Mouse (Mus musculus) MEL (cell line): Measurements from ENCODE around the gene Fer. TPM values are rescaled to one million over a fixed set of nuclear protein-coding genes. Genes with fewer than 3 reads are reported as not detected.

Source experiments
- DNase-seq: peaks from one replicate; pipeline ENCODE4 v3.0.0; 2011; ENCODE audit warnings: low read depth, low spot score
- H3K27ac ChIP-seq: 2 replicates; pipeline ENCODE4 v1.5.1; 2012; ENCODE audit warnings: low read depth, mild to moderate bottlenecking, control low read depth, low read length, moderate library complexity; ENCODE audit not compliant: control insufficient read depth
- H3K27me3 ChIP-seq, 2 experiments: fragments of 150-350 bp in 1 of 2; sonication (generic) in 1 of 2; 2 replicates each; pipeline ENCODE4 v1.6.1; 2012; ENCODE audit warnings: low read length in 2 of 2, mild to moderate bottlenecking in 2 of 2, improper control_type of control experiment in 1 of 2, moderate library complexity in 1 of 2; ENCODE audit not compliant: insufficient read depth in 2 of 2, control insufficient read depth in 1 of 2
- H3K36me3 ChIP-seq, 2 experiments: 2 replicates each; pipeline ENCODE4 v1.6.1; 2012 to 2014; ENCODE audit warnings: low read length in 2 of 2, improper control_type of control experiment in 1 of 2, inconsistent platforms in 1 of 2, mild to moderate bottlenecking in 1 of 2; ENCODE audit not compliant: insufficient read depth in 2 of 2, control insufficient read depth in 1 of 2
- H3K4me1 ChIP-seq, 2 experiments: fragments of 150-350 bp in 1 of 2; sonication (generic) in 1 of 2; 2 replicates each; pipeline ENCODE4 v1.6.1; 2012; ENCODE audit warnings: low read length in 2 of 2, improper control_type of control experiment in 1 of 2, mild to moderate bottlenecking in 1 of 2; ENCODE audit not compliant: insufficient read depth in 2 of 2, control insufficient read depth in 1 of 2
- H3K4me3 ChIP-seq, 2 experiments: fragments of 150-350 bp in 1 of 2; sonication (generic) in 1 of 2; 2 replicates each; pipeline ENCODE4 v1.5.1; 2012; ENCODE audit warnings: low read depth in 2 of 2, low read length in 2 of 2, mild to moderate bottlenecking in 2 of 2, moderate library complexity in 2 of 2, control low read depth in 1 of 2, improper control_type of control experiment in 1 of 2; ENCODE audit not compliant: control insufficient read depth in 1 of 2, insufficient read depth in 1 of 2
- H3K79me2 ChIP-seq: 2 replicates; pipeline ENCODE4 v1.6.1; 2012; ENCODE audit warnings: mild to moderate bottlenecking, low read length, moderate library complexity; ENCODE audit not compliant: control insufficient read depth, poor library complexity, insufficient read depth
- H3K9ac ChIP-seq: 2 replicates; pipeline ENCODE4 v1.6.1; 2012; ENCODE audit warnings: low read depth, mild to moderate bottlenecking, control low read depth, low read length, moderate library complexity; ENCODE audit not compliant: control insufficient read depth, poor library complexity, severe bottlenecking
- H3K9me3 ChIP-seq: fragments of 150-350 bp; sonication (generic); replicated peaks from 2 replicates; pipeline ENCODE4 v1.6.1; 2012; ENCODE audit warnings: mild to moderate bottlenecking, low read length, improper control_type of control experiment, moderate library complexity; ENCODE audit not compliant: insufficient read depth
- BHLHE40 ChIP-seq: IDR thresholded peaks from 2 replicates; pipeline ENCODE4 v1.6.1; 2012; ENCODE audit warnings: low read depth, mild to moderate bottlenecking, inconsistent platforms, low read length, improper control_type of control experiment, borderline replicate concordance
- CHD1 ChIP-seq: IDR thresholded peaks from 2 replicates; pipeline ENCODE4 v1.6.1; 2012; ENCODE audit warnings: low read depth, mild to moderate bottlenecking, inconsistent platforms, low read length, improper control_type of control experiment
- CHD2 ChIP-seq: IDR thresholded peaks from 2 replicates; pipeline ENCODE4 v1.6.1; 2011; ENCODE audit warnings: low read length, improper control_type of control experiment
- CTCF ChIP-seq, 3 experiments: IDR thresholded peaks in 2 of 3; conservative IDR thresholded peaks in 1 of 3; 2 replicates each; pipeline ENCODE4 v1.5.1; 2011 to 2012; ENCODE audit warnings: low read length in 3 of 3, low read depth in 2 of 3, mild to moderate bottlenecking in 2 of 3, improper control_type of control experiment in 1 of 3, inconsistent platforms in 1 of 3, mixed read lengths in 1 of 3, moderate library complexity in 1 of 3; ENCODE audit not compliant: control insufficient read depth in 1 of 3, insufficient read depth in 1 of 3, poor library complexity in 1 of 3, severe bottlenecking in 1 of 3
- E2F4 ChIP-seq: IDR thresholded peaks from 2 replicates; pipeline ENCODE4 v1.6.1; 2011; ENCODE audit warnings: low read depth, low read length, improper control_type of control experiment, borderline replicate concordance
- EP300 ChIP-seq, 2 experiments: IDR thresholded peaks; 2 replicates each; pipeline ENCODE4 v1.6.1; 2011; ENCODE audit warnings: improper control_type of control experiment in 2 of 2, low read length in 2 of 2, low read depth in 1 of 2, mild to moderate bottlenecking in 1 of 2
- MXI1 ChIP-seq: IDR thresholded peaks from 2 replicates; pipeline ENCODE4 v1.6.1; 2011; ENCODE audit warnings: mild to moderate bottlenecking, low read depth, low read length, improper control_type of control experiment
- POLR2A ChIP-seq, 2 experiments: IDR thresholded peaks; 2 replicates each; pipeline ENCODE4 v1.6.1; 2011 to 2012; ENCODE audit warnings: low read length in 2 of 2, mild to moderate bottlenecking in 2 of 2, control low read depth in 1 of 2, improper control_type of control experiment in 1 of 2, low read depth in 1 of 2, moderate library complexity in 1 of 2; ENCODE audit not compliant: control insufficient read depth in 1 of 2, insufficient read depth in 1 of 2, poor library complexity in 1 of 2
- RAD21 ChIP-seq: IDR thresholded peaks from 2 replicates; pipeline ENCODE4 v1.6.1; 2011; ENCODE audit warnings: mild to moderate bottlenecking, low read depth, low read length, improper control_type of control experiment
- RCOR1 ChIP-seq: IDR thresholded peaks from 2 replicates; pipeline ENCODE4 v1.6.1; 2012; ENCODE audit warnings: low read depth, mild to moderate bottlenecking, inconsistent platforms, low read length, improper control_type of control experiment
- UBTF ChIP-seq: IDR thresholded peaks from 2 replicates; pipeline ENCODE4 v1.6.1; 2012; ENCODE audit warnings: low read depth, mild to moderate bottlenecking, inconsistent platforms, low read length, improper control_type of control experiment, moderate library complexity, borderline replicate concordance; ENCODE audit not compliant: insufficient read depth
- USF1 ChIP-seq: IDR thresholded peaks from 2 replicates; pipeline ENCODE4 v1.6.1; 2014; ENCODE audit warnings: low read depth, mild to moderate bottlenecking, inconsistent platforms, low read length, improper control_type of control experiment, moderate library complexity
- polyA plus RNA-seq, 2 experiments: library from polyadenylated mRNA; stranded (reverse) in 1 of 2; unstranded in 1 of 2; fragments of >175 nt in 1 of 2; fragments of >200 nt in 1 of 2; gene quantifications; 2 replicates each; pipeline versions ENCODE4 v1.2.1 to v1.2.4; 2012; ENCODE audit warnings: low replicate concordance in 2 of 2, low read depth in 1 of 2; ENCODE audit not compliant: insufficient read length in 2 of 2, insufficient read depth in 1 of 2, missing spikeins in 1 of 2
- total RNA-seq: library from RNA; depleted of rRNA; stranded (reverse); fragments of 300-350 nt; gene quantifications from 2 replicates; pipeline ENCODE4 v1.2.3, GENCODE M21; 2012

Fer gene
- total and polyA plus RNA-seq, 3 experiments = 8.5 to 11.2 TPM; not detected in 1

DNA sequence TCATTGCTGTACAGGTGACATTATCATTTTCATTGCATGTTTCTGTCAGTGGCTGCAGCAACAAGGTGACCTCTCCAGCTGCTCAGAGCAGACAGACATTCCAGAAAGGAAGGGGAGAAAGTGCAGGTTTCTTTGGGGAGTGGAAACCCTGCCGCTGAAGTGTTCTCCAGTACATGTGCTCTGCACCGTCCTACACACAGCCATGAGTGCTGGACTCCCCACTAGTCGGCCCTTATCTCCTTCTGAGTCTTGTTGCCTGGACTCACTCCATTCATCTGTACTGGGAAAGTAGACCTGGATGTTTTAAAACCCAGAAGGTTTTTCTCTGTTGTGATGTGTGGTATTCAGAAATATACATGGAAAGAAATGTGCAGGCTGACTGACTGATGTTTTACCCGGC is 109.3 kb downstream of the Fer start (continued):
- TF ChIP-seq CTCF (IDR thresholded peaks at IDR 0.05 in 2 of 3, conservative IDR thresholded peaks at IDR 0.05 in 1 of 3; ENCODE audit: control insufficient read depth in 1 of 3, insufficient read depth in 1 of 3, low read depth in 2 of 3, low read length in 3 of 3, poor library complexity in 1 of 3, severe bottlenecking in 1 of 3) (no peak), POLR2A (IDR thresholded peaks at IDR 0.05; ENCODE audit: control insufficient read depth in 1 of 2, insufficient read depth in 1 of 2, low read depth in 1 of 2, low read length in 2 of 2, poor library complexity in 1 of 2) (no peak), RAD21 (no peak)

DNA sequence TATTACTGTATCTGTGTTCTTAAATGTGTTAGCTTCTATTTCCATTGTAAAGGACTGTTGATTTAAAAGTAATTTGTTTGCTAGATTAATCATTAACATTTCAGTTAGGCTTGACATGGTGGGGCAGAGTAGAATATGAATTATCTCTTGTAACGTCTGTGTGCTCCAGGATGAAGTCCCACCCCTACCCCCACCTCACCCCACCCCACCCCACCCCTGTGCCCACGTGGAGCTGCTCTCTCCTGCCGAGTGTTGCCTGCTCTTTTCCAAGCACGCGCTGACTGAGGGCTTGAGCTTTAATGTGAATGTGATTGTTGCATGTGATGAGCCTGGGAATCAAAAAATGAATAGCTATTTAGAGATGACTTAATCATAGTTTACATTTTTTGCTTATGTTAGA is 110.9 kb downstream of the Fer start:
- Histone ChIP-seq H3K9me3 (no peaks in the 10 kb centered on the region), H3K4me3 (no peak overlapping the region), H3K79me2 (no peaks in the 10 kb centered on the region), H3K36me3 (peaks cover 0 to 24% of the 10 kb centered on the region in 2 experiments; a peak in 2 of 4 replicates), H3K9ac (no peak overlapping the region), H3K4me1 (peaks cover 13 to 19% of the 10 kb centered on the region in 2 experiments), H3K27ac (no peak overlapping the region), H3K27me3 (no peaks in the 10 kb centered on the region)
- no peak for TF ChIP-seq RCOR1
- no peak for TF ChIP-seq CHD1
- TF ChIP-seq EP300 (IDR thresholded peaks at IDR 0.05; ENCODE audit: low read depth in 1 of 2, low read length in 2 of 2) = peak in 1 of 2 experiments; percentile 43; a peak in 1 of 4 replicates
- TF ChIP-seq CHD2 = no peak
- no peak for TF ChIP-seq E2F4
- peak; percentile 27 for DNase-seq

DNA sequence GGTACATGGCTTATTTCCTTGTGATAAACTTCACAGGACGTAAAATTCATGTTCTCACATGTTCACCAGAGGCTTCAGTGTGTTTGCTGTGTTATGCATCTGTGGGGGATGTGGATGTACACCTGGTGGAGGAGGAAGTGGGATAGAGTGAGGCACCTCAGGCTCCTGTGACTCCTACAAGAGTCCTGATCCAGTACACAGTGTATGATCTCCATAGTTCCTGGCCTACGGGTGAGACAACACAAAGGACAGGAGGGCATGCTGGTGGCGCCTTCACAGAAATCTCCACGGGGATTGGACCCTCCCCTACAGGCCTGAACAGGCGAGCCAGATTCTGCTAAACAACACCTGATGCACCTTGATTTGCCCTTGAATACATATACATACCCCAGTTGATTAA is 111.4 kb downstream of the Fer start:
- no peak for TF ChIP-seq UBTF
- TF ChIP-seq MXI1 = 0 out of 2 replicates have a peak, but pooled peaks have one; percentile 12
- TF ChIP-seq BHLHE40 = no peak
- TF ChIP-seq USF1 = no peak
- TF ChIP-seq, all 39 proteins: peak for 1
- H3K36me3 ChIP-seq = peaks cover 0 to 25% of the 10 kb centered on the region in 2 experiments; a peak in 2 of 4 replicates
- DNase-seq = no peak
- H3K4me3 ChIP-seq = no peak overlapping the region
- H3K27me3 ChIP-seq = no peaks in the 10 kb centered on the region
- H3K79me2 ChIP-seq = no peaks in the 10 kb centered on the region
- peaks cover 13 to 20% of the 10 kb centered on the region in 2 experiments for H3K4me1 ChIP-seq
- no peak overlapping the region for H3K9ac ChIP-seq
- no peaks in the 10 kb centered on the region for H3K9me3 ChIP-seq
- no peak overlapping the region; the same call in 1 of the 2 replicates for H3K27ac ChIP-seq
